Mouse (Mus musculus): ENCODE results near the gene Pola2. TPM values are rescaled to one million over a fixed set of nuclear protein-coding genes. Genes with fewer than 3 reads are reported as not detected.

The Pola2 gene
- polyA plus RNA-seq, 1 experiment: 40.5 TPM

DNA sequence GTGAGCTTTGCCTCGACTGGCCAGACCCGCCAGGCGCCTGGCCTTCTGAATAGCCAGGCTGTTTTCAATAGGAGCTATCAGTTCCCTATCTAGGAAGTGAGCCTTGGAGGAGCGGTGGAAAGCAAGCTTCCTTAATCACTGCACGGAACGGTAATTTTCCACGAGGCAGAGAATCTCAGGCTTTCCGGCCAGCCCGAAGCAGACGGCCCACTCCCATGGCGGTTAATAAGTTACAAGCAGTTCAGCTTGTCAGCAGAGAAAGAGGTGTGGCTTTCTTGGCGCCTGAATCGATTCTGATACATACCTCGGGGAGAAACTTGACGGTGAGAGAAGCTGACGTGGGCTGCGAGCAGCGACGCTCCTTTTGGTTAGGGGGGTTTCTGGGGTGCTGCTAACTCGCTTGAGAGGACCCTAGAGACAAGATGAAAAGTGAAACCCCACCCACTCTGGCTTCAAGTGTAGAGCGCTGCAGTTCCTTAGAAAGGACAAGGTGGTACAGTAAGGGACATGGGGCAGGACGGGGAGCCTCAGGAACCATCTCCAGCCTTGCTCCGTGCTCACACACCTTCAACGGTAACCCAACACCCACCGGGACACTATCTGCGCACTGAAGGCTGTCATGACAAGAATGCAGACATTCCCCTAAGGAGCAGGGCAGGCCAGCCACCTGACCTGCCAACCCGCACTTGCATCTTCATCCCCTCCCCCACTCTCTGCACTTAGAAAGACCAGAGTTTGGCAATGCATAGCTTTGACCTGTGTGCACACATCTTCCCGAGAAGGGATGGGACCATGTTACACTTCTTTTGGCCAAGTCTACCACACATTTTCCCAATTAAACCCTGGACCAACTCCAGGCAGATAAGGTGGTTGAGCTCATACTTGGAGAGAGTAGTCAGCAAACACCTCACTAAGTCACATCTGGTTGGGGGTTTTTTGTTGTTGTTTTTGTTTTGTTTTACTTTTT, 8.0 kb downstream of the Pola2 start:
- H3K27ac ChIP-seq (ENCODE audit: insufficient read depth, low read length): no peak overlapping the region
- peaks cover 20% of the 10 kb centered on the region for H3K36me3 ChIP-seq (ENCODE audit: control insufficient read depth, insufficient read depth, low read length)
- no peak for DNase-seq (ENCODE audit: low read depth in 1 of 2, low spot score in 2 of 2)

DNA sequence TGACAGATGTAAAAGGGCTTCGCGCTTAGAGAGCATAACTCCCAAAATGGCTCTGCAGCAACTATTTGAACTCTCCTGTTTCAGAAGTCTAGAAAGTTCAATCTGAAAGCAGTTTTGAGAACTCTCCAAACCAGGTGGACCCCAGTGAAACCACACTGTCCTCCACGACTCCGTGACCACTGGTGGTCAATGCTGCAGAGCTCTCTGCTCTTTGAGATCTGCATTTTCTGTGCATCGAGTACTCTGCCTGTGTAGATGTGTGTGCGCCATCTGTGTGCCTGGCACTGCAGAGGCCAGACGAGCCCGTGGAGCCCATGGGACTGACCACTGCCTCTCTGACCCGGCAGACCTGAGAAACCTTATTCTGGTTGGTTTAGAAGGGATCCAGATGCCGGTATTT, 9.1 kb downstream of the Pola2 start:
- Histone ChIP-seq H3K27me3 (ENCODE audit: control insufficient read depth, insufficient read depth, low read length) (no peaks in the 10 kb centered on the region), H3K4me3 (ENCODE audit: extremely low read depth, insufficient read depth, insufficient read length) (no peak overlapping the region), H3K27ac (ENCODE audit: insufficient read depth, low read length) (no peak overlapping the region), H3K36me3 (ENCODE audit: control insufficient read depth, insufficient read depth, low read length) (peaks cover 26% of the 10 kb centered on the region), H3K4me1 (ENCODE audit: control insufficient read depth, insufficient read depth, insufficient read length) (no peaks in the 10 kb centered on the region)
- TF ChIP-seq CTCF (IDR thresholded peaks at IDR 0.05; ENCODE audit: extremely low read depth, insufficient read depth, insufficient read length, insufficient replicate concordance): no peak
- TF ChIP-seq POLR2A (IDR thresholded peaks at IDR 0.05; ENCODE audit: low read depth, low read length): no peak
- 92% methylated on average over 10 of the region's 10 CpGs for WGBS
- DNase-seq (ENCODE audit: low read depth in 1 of 2, low spot score in 2 of 2): no peak

More for the DNA sequence above, 8.0 kb downstream of the Pola2 start:
- Histone ChIP-seq H3K4me1 (ENCODE audit: control insufficient read depth, insufficient read depth, insufficient read length) (no peaks in the 10 kb centered on the region), H3K27me3 (ENCODE audit: control insufficient read depth, insufficient read depth, low read length) (no peaks in the 10 kb centered on the region), H3K4me3 (ENCODE audit: extremely low read depth, insufficient read depth, insufficient read length) (no peak overlapping the region)
- 94% methylated on average over 28 of the region's 28 CpGs for WGBS
- no peak for TF ChIP-seq CTCF (IDR thresholded peaks at IDR 0.05; ENCODE audit: extremely low read depth, insufficient read depth, insufficient read length, insufficient replicate concordance)
- no peak for TF ChIP-seq POLR2A (IDR thresholded peaks at IDR 0.05; ENCODE audit: low read depth, low read length)

DNA sequence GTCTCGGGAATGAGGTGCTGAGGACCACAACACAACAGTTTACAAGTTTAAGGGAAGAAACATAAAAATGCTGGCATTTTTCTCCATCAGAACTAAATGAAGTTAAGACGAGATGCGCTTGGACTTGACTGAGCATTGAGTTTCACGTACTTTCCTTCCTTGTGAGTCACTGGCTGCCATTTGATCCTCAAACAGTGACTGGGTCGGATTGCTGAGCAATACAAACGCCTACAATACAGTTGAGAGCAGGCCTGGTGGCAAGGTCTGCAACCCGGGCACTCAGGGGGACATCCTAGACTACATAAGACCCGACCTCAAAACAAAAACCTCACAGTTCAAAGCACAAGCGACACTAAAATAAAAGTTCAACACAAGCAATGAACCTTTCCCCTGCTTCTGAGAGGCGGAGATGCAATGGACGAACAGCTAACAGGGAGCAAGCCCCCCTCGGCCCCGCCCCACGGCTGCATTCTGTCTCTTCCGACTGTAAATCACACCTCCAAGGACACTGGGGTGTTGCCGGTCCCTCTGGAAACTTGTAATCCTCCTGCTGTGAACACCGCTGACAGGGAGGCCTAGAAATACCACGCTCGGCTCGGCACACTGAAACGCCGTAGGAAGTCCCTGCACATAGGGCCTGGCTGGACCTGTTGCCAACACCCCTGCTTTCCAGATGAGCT, 9.8 kb downstream of the Pola2 start:
- no peaks in the 10 kb centered on the region for H3K4me1 ChIP-seq (ENCODE audit: control insufficient read depth, insufficient read depth, insufficient read length)
- no peak overlapping the region for H3K27ac ChIP-seq (ENCODE audit: insufficient read depth, low read length)
- no peak overlapping the region for H3K4me3 ChIP-seq (ENCODE audit: extremely low read depth, insufficient read depth, insufficient read length)
- H3K36me3 ChIP-seq (ENCODE audit: control insufficient read depth, insufficient read depth, low read length): peaks cover 31% of the 10 kb centered on the region
- TF ChIP-seq CTCF (IDR thresholded peaks at IDR 0.05; ENCODE audit: extremely low read depth, insufficient read depth, insufficient read length, insufficient replicate concordance): no peak
- TF ChIP-seq POLR2A (IDR thresholded peaks at IDR 0.05; ENCODE audit: low read depth, low read length): no peak
- no peaks in the 10 kb centered on the region for H3K27me3 ChIP-seq (ENCODE audit: control insufficient read depth, insufficient read depth, low read length)
- DNase-seq (ENCODE audit: low read depth in 1 of 2, low spot score in 2 of 2): no peak
- WGBS: 95% methylated on average over 22 of the region's 22 CpGs

DNA sequence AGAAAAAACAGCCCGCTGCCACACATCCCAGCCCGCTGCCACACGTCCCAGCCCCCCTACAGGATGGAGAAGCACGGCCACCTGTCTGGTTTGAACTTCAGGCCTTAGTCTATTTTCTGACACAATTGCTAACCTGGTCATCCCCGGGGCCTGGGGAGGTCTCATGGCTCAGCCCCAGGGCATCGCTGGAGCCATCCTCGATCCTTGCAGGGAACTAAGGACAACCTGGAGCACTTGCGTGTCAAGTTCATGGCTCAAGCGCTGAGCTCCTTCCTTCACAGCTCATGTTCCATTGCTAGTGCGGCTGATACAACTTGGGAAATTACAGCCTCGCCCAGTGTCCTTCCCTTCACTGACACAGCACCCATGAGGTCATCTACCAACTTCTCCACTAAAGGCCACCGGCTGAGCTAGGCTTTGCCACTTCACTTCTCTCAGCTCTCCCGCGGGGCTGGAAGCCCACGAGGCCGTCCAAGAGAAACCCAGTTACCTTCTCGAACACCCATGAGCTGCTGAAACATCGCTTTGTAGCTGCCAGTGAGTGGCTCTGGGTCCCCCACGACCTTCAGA, 10.7 kb downstream of the Pola2 start:
- Histone ChIP-seq H3K4me3 (ENCODE audit: extremely low read depth, insufficient read depth, insufficient read length) (no peak overlapping the region), H3K27ac (ENCODE audit: insufficient read depth, low read length) (no peak overlapping the region), H3K27me3 (ENCODE audit: control insufficient read depth, insufficient read depth, low read length) (no peaks in the 10 kb centered on the region), H3K4me1 (ENCODE audit: control insufficient read depth, insufficient read depth, insufficient read length) (no peaks in the 10 kb centered on the region), H3K36me3 (ENCODE audit: control insufficient read depth, insufficient read depth, low read length) (peaks cover 31% of the 10 kb centered on the region)
- TF ChIP-seq CTCF (IDR thresholded peaks at IDR 0.05; ENCODE audit: extremely low read depth, insufficient read depth, insufficient read length, insufficient replicate concordance) (no peak), POLR2A (IDR thresholded peaks at IDR 0.05; ENCODE audit: low read depth, low read length) (no peak)
- DNase-seq (ENCODE audit: low read depth in 1 of 2, low spot score in 2 of 2): no peak
- 91% methylated on average over 19 of the region's 19 CpGs for WGBS

DNA sequence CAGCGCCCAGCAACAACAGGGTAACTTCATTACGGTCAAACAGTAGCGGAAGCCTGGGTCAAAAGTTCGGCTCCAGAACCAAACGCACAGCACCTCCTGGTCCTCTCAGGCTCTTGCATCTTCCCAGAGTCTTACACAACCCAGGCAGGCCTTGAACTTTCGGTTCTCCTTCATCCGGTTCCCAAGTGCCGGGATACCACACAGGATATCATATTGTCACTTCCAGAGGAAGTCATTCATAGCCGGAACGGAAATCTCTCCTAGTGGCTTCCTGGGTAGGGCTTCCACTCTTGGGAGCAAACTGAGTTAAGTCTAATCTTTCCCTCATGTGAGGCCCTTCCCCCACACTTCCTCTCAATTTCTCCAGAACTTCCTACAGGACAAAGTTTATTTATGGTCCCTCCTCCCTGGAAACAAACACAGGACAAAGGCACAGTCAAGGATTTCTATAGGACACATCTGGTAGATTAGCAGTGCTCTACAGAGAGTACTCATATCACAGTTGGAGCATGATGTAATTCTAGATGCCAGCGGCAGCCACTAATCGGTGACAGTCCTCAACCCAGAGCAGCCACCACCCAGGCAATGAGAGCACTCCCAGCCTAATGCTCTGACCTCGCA, 11.8 kb downstream of the Pola2 start:
- H3K27me3 ChIP-seq (ENCODE audit: control insufficient read depth, insufficient read depth, low read length): no peaks in the 10 kb centered on the region
- no peaks in the 10 kb centered on the region for H3K4me1 ChIP-seq (ENCODE audit: control insufficient read depth, insufficient read depth, insufficient read length)
- 85% methylated on average over 13 of the region's 13 CpGs for WGBS
- peaks cover 31% of the 10 kb centered on the region for H3K36me3 ChIP-seq (ENCODE audit: control insufficient read depth, insufficient read depth, low read length)
- no peak for DNase-seq (ENCODE audit: low read depth in 1 of 2, low spot score in 2 of 2)
- peak overlapping the region; percentile 19; the same call in 1 of the 2 replicates for H3K27ac ChIP-seq (ENCODE audit: insufficient read depth, low read length)
- no peak overlapping the region for H3K4me3 ChIP-seq (ENCODE audit: extremely low read depth, insufficient read depth, insufficient read length)
- no peak for TF ChIP-seq POLR2A (IDR thresholded peaks at IDR 0.05; ENCODE audit: low read depth, low read length)
- TF ChIP-seq CTCF (IDR thresholded peaks at IDR 0.05; ENCODE audit: extremely low read depth, insufficient read depth, insufficient read length, insufficient replicate concordance): no peak

DNA sequence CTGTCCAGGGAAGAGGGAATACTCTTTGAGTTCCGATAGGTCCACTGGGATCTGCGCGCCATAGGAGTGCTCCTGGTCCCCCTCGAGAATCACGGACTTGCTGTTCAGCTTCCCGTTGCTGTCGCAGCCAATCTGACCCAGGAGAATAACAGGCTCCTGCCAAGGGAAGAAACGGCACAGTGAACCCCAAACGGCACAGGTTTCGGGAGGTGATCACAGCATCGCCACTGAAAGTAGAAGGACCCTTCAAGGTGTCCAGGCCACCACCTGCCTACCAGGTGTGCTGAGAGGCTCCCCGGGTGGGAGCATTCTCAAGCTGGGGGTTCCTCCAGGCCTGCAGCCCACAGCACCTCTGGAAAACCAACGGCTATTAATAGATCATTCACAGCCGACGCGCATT, 12.4 kb downstream of the Pola2 start:
- H3K4me3 ChIP-seq (ENCODE audit: extremely low read depth, insufficient read depth, insufficient read length): no peak overlapping the region
- H3K27ac ChIP-seq (ENCODE audit: insufficient read depth, low read length): 0 out of 2 replicates have a peak overlapping the region, but pooled peaks have one; percentile 10
- 87% methylated on average over 16 of the region's 16 CpGs for WGBS

More for the DNA sequence above, 12.4 kb downstream of the Pola2 start:
- H3K4me1 ChIP-seq (ENCODE audit: control insufficient read depth, insufficient read depth, insufficient read length): no peaks in the 10 kb centered on the region
- H3K36me3 ChIP-seq (ENCODE audit: control insufficient read depth, insufficient read depth, low read length): peaks cover 30% of the 10 kb centered on the region
- no peak for DNase-seq (ENCODE audit: low read depth in 1 of 2, low spot score in 2 of 2)
- TF ChIP-seq CTCF (IDR thresholded peaks at IDR 0.05; ENCODE audit: extremely low read depth, insufficient read depth, insufficient read length, insufficient replicate concordance): no peak
- TF ChIP-seq POLR2A (IDR thresholded peaks at IDR 0.05; ENCODE audit: low read depth, low read length): no peak
- H3K27me3 ChIP-seq (ENCODE audit: control insufficient read depth, insufficient read depth, low read length): no peaks in the 10 kb centered on the region
